Mouse (Mus musculus): ENCODE results near the gene Rnd2. TPM values are rescaled to one million over a fixed set of nuclear protein-coding genes. Genes with fewer than 3 reads are reported as not detected.
"Not testable (repeated sequence)": the region's sequence is repeated elsewhere in the genome, so short reads cannot be mapped to it uniquely, and the experiment has no call there.

Rnd2 gene
- 1 to 10 TPM; 5.3 to 7.5 (median 6.2) TPM for total RNA-seq (2022)

DNA sequence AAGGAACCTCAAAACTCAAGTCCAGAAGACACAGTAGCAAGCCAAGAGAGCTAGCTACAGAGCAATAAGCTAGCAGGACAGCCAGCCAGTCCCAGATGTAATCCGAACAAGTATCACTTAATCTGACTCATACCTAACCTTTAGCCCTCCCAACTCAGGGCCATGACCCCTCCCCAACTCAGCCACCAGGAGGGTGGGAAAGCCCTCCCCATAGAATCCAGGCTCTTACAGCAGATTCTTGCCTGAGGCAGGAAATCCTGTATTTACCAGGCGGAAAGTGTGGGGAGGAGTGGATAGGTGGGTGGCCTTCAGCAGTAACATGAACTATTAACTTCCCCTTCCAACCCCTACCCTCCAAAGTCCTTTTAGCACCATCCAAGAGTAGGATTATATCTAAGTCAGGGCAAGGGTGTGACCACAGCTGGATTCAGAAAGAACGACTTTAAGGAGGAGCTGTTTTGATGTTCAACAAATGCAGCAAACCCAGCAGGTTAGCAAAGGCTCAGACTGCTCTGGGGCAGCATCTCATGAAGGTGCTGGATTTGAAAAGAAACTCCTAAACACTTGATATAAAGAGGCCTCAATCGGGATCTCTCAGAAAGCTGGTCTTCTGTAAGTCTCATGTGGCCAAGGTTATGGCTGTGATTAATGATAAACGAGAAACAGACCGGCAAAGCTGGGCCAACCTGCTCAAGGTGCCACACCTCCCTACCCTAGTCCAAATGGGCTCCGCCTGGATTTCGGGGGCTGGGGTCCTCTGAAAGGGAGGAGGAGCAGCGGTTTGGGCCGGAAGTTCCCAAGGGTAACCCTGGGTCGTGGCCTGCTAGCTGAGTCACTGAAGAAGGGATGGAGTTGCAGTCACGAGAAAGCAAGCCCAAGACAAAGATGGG lies at the start of gene Rnd2:
TSS of gene Rnd2 (plus strand) at position 789 of the 890 bp plus-strand sequence.
- no peak for DNase-seq (ENCODE audit: low spot score)

GRCm38 (mm10) chr11:101415306-101415705 lies 49.5 kb upstream of the Rnd2 start:
- no peak for DNase-seq (ENCODE audit: low spot score)

DNA sequence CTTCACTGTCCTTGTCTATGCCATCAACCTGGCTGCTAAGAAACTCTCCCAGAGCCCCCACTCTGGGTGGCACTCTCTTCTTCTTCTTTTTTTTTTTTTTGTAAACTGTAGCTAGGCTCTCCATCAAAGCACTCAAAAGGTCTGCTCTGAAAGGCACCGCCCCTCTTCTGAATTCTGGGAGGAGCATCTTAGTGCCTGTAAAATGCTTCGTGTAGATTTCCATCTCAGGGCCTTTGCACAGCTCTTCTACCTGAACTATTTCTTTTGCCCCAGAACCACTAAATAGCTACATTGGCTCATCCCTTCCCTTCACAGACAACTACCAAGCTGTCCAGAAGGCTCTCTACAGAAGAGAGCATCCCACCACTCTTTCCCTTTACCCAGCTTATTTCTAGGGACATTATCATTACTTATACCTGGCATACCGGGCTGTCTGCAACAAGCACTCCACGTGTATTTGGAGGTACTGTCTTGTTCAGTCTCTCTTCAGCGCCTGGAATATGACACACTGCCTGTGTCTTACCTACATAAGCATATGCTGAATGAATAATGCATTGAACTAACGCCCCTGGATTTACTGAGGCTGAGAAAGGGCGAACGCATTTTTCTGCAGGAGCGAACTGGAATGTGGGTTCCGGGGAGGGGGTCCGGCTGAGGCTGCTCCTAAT lies 48.2 kb upstream of the Rnd2 start:
- no peak for DNase-seq (ENCODE audit: low spot score)

DNA sequence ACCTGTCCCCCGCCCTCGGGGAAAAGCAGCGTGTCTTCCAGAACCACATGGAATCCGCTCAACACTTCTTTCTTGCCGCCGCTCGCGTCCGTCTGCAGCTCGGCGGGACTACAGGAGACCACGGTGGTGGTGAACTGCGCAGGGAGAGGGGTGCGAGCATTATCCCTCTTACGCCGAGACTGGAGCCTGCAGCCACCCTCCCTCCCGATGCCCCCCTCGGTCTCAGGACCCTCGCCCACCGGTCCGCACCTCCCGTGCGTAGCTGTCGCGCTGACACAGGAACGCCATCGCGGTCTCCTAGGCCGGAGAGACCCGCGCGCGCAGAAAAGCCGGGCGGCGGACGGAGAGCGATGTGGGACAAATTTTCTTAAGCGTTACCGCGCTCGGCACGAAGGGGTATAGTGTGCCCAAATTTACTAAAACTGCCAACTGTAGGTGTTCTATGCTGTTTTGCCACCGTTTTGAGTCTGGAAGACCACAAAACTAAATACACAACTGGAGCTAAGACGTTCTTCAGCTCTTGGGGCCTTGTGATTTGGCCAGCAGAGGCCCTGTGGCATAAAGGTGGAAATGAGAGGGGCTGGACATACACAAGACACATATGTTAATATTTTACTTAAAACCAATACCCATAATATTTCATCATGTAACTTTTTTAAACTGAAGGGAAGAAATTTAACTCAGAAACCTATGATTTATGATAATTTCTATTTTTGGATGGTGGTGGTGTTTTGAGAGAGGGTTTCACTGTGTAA lies 47.5 kb upstream of the Rnd2 start, which contains the start of gene Aarsd1:
TSS of gene Aarsd1 (minus strand) at position 515 of the 755 bp plus-strand sequence.
- peak; percentile 89 for DNase-seq (ENCODE audit: low spot score)

GRCm38 (mm10) chr11:101418991-101419390 lies 45.8 kb upstream of the Rnd2 start:
- no peak for DNase-seq (ENCODE audit: low spot score)

DNA sequence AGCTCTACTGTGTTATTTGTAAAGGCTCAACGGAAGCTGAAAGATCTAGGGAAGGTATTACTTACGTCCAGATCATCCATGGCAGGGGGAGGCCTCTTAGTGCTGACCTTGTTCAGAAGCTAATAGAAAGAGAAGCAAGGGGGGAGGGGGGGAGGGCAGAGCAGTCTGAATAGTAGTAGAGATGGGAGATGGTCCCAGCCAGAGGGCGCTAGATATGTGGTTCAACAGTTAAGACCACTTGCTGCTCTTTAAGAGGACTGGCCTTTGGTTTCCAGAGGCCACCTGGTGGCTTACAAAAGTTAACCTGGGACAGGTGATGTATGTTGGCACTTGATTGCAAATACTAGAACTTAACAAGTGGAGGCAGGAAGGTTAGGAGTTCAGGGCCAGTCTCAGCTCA lies 45.2 kb upstream of the Rnd2 start:
- DNase-seq (ENCODE audit: low spot score) = no peak

DNA sequence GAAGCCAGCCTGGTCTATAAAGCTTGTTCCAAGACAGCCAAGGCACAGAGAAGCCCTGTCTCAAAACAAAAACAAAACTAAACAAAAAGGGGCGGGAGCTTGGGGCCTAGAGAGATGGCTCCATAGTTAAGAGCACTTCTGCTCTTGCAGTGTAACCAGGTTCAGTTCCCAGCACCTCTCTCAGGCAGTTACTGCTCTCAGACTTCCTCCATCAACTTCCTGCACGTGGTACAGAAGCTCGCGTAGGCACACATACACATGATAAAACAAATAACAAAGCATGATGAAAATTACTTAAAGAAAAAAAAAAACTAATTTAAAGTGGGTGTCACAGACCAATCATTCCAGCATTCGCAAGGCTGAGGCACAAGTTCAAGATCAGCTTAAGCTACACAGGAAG lies 44.7 kb upstream of the Rnd2 start:
- no peak for DNase-seq (ENCODE audit: low spot score)

DNA sequence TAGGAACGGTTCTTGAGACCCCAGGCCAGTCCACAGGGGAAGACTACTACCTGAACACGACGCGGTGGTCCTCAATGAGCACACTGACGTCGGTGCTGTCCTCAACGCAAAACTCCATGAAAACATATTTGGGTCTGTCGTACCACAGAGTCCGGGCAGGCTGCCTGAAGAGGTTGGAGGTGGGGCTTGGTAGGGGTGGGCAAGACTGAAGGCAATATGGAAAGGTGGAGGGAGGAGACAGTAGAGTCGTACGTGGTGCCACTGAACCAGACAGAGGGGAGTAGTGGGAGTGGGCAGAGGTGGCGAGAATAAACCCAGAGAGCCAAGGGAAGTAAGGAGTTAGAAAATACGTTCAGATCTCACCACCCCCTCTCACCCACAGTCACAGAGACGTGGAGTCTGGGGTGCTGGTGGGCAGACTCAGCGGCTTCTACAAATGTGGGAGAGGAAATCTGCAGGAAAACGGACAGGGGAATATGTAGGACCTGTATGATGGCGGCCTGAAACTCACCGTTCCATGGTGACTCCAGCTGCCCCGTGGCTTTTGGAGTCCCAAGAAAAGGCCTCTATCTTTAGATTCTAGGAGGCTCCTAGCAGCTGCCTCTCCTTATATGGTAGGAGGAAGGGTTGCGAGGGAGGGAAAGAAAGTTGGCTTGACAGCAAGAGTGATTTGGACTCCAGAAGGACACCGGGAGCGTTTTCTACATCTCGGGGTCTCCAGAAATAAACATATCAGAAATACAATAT lies 40.5 kb upstream of the Rnd2 start, which contains the start of gene Gm27029:
TSS of gene Gm27029 (minus strand) at position 692 of the 747 bp plus-strand sequence.
- no peak for DNase-seq (ENCODE audit: low spot score)

DNA sequence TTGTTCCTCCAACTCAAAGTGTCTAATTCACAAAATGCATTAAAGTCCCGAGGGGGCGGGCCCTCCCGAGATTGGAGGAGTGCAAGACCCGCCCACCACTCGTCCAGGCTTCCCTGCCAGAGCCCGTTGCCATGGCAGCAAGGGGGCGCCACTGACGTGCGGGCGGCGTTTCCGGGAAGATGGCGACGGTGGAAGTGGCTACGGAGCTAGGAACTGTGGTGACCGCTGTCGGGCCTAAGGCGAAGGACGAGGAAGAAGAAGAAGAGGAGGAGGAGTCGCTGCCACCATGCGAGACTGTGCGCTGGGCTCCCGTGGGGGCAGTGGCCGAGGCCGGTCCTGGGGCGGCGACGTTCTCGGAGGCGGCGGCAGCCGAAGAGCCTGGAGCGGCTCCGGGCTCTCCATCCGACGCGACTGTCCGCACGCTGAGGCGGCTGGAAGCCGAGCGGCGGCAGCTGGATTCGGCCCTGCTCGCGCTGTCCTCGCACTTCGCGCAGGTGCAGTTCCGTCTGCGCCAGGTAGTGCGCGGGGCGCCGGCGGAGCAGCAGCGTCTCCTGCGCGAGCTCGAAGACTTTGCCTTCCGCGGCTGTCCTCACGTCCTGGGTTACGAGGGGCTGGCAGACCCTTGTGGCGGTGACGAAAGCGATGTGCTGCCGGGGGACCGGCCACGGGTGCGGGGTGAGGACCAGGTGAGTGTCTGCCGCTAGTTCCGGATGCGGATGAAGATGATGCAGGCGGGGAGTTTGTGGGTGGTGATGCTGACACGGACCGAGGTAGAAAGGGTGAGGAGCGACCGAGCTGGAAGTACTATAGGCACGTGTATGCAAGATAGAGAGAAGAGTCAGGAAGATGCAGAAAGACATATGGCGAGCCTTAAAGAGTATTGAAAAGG lies 39.6 kb upstream of the Rnd2 start, which contains the start of the genes Rundc1 and Ptges3l:
TSS of gene Rundc1 (plus strand) at position 161 of the 889 bp plus-strand sequence.
TSS of gene Ptges3l (minus strand) at position 409 of the 889 bp plus-strand sequence.
- DNase-seq (ENCODE audit: low spot score) = peak; percentile 97

DNA sequence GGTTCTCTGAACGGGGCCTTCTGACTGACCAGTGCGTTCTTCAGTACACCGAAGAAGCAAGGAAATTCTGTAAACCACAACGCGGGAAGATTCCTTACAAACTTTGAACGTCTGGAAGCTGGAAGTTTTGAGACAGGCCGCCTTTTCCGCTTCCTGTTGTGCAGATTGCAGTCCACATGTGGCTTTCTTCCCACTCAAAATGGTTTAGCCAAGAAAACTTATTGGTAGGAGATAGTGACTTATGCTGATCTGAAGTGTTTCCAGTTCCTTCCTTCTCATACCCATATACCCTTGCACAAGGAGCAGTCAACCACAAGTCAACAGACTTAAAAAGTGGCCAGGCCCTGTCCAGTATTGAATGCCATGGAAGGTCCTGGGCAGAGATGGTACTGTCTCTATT lies 38.6 kb upstream of the Rnd2 start:
- no peak for DNase-seq (ENCODE audit: low spot score)

- no peak for DNase-seq (ENCODE audit: low spot score)
Measured at GRCm38 (mm10) chr11:101431327-101431726, 33.5 kb upstream of the Rnd2 start.

- DNase-seq (ENCODE audit: low spot score) = no peak
Measured at GRCm38 (mm10) chr11:101433396-101433795, 31.4 kb upstream of the Rnd2 start.

- DNase-seq (ENCODE audit: low spot score) = no peak
Measured at GRCm38 (mm10) chr11:101435831-101436230, 29.0 kb upstream of the Rnd2 start.

DNA sequence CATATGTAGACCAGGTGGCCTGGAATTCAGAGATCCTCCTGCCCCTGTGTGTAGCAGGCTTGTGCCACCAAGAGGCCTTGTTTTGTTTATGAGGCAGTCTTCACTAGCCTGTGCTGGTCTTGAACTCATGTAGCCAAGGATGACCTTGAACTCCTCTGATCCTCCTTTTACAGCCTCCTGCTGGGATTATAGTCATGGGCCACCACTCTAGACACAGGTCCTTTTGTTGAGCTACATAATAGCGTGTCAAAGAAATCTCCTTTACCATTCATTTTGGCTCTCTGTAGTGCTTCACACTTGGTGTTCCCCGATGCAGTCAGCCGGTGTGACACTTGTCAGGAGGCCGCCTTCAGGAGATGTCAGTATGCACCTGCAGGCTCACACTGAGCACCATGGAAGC lies 27.9 kb upstream of the Rnd2 start:
- DNase-seq (ENCODE audit: low spot score) = no peak

DNA sequence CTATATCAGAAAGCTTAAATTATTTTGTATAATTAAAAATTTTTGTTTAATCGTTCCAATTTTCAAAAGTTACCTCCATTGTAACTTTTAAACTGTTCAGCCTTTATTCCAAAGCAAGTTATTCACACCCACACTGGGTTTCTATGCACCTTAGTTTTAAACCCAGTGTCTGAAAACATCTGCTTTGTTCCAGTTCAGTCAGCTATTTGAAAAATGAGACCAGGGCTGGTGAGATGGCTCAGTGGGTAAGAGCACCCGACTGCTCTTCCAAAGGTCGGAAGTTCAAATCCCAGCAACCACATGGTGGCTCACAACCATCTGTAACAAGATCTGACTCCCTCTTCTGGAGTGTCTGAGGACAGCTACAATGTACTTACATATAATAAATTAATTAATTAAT lies 26.8 kb upstream of the Rnd2 start:
- not testable (repeated sequence) for DNase-seq (ENCODE audit: low spot score)

GRCm38 (mm10) chr11:101441450-101442126 lies 23.2 kb upstream of the Rnd2 start:
- DNase-seq (ENCODE audit: low spot score) = not testable (repeated sequence)

- peak; percentile 97 for DNase-seq (ENCODE audit: low spot score)
Measured at GRCm38 (mm10) chr11:101442127-101442693, 22.6 kb upstream of the Rnd2 start, which contains the start of gene Rpl27. Gene Rpl27, plus strand, starts transcription at chr11:101442298.

DNA sequence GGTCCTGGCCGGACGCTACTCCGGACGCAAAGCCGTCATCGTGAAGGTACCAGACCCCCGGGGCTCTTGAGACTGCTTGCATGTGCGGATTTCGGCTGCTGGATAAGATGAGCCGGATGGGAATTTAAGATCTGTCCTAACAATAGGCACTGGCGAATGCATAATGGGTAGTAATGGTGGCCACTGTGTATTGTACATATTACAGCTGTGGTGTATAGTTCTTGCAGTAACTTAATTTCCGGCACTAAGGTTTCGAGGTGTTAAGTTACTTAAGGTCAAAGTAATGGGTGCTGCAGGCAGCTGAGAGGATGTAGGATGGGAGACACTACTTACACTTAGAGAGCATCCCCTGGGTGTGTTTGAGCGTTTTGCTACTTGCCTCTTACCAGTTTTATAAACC lies 22.0 kb upstream of the Rnd2 start:
- DNase-seq (ENCODE audit: low spot score) = no peak

DNA sequence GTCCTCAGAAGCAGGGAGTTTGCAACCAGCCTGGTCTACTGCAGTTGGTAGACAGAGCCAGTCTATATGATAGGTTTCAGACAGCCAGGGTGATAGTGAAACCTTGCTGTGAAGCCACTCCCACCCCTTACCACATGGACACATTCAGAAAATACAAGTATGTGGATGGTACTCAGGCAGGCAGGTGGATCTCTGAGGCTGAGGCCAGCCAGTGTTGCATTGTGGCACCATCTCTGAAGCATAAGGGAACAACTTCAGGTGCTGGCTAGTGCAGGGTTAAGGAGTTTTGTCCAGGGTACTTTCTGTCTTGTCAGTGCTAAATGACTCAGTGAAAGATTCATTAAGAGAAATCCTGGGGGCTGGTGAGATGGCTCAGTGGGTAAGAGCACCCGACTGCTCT lies 18.5 kb upstream of the Rnd2 start:
- no peak for DNase-seq (ENCODE audit: low spot score)
